Mouse (Mus musculus): ENCODE data around the gene Snph. TPM values are rescaled to one million over a fixed set of nuclear protein-coding genes. Genes with fewer than 3 reads are reported as not detected.
A peak's percentile ranks its signal among the peaks of the same experiment; 100 is the strongest.

The Snph gene
- polyA plus RNA-seq, 1 experiment from 2014 or later: 0.58 TPM

- Histone ChIP-seq H3K4me2 (replicated peaks; ENCODE audit: low read depth, low read length) (no peak overlapping the region), H3K4me1 (ENCODE audit: control insufficient read depth, insufficient read depth, low read length) (no peaks in the 10 kb centered on the region), H3K36me3 (ENCODE audit: control insufficient read depth, insufficient read depth, low read length) (no peaks in the 10 kb centered on the region), H3K9me3 (ENCODE audit: control insufficient read depth, low read length) (no peaks in the 10 kb centered on the region), H3K9ac (ENCODE audit: low read depth, low read length) (no peak overlapping the region), H3K4me3 (ENCODE audit: low read length) (no peak overlapping the region), H3K27ac (ENCODE audit: low read depth, low read length) (peak overlapping the region; percentile 37; the same call in 1 of the 2 replicates), H3K27me3 (ENCODE audit: control insufficient read depth, insufficient read depth, low read length) (no peaks in the 10 kb centered on the region)
- ATAC-seq (ENCODE audit: low FRiP score, low TSS enrichment): peak; percentile 92
- WGBS: 17% methylated on average over 3 of the region's 3 CpGs
Measured at GRCm38 (mm10) chr2:151609974-151610373, 22.4 kb downstream of the Snph start.

- Histone ChIP-seq H3K4me3 (ENCODE audit: low read length) (no peak overlapping the region), H3K27ac (ENCODE audit: low read depth, low read length) (no peak overlapping the region), H3K9ac (ENCODE audit: low read depth, low read length) (no peak overlapping the region), H3K9me3 (ENCODE audit: control insufficient read depth, low read length) (no peaks in the 10 kb centered on the region), H3K27me3 (ENCODE audit: control insufficient read depth, insufficient read depth, low read length) (no peaks in the 10 kb centered on the region), H3K36me3 (ENCODE audit: control insufficient read depth, insufficient read depth, low read length) (no peaks in the 10 kb centered on the region), H3K4me2 (replicated peaks; ENCODE audit: low read depth, low read length) (no peak overlapping the region), H3K4me1 (ENCODE audit: control insufficient read depth, insufficient read depth, low read length) (no peaks in the 10 kb centered on the region)
- ATAC-seq (ENCODE audit: low FRiP score, low TSS enrichment): no peak
- 76% methylated on average over 1 of the region's 1 CpGs for WGBS
Measured at GRCm38 (mm10) chr2:151608435-151608834, 24.0 kb downstream of the Snph start.

GRCm38 (mm10) chr2:151605437-151605987 lies 26.9 kb downstream of the Snph start:
- WGBS: 56% methylated on average over 11 of the region's 11 CpGs
- Histone ChIP-seq H3K9ac (ENCODE audit: low read depth, low read length) (no peak overlapping the region), H3K9me3 (ENCODE audit: control insufficient read depth, low read length) (no peaks in the 10 kb centered on the region), H3K4me3 (ENCODE audit: low read length) (no peak overlapping the region), H3K4me1 (ENCODE audit: control insufficient read depth, insufficient read depth, low read length) (no peaks in the 10 kb centered on the region), H3K36me3 (ENCODE audit: control insufficient read depth, insufficient read depth, low read length) (no peaks in the 10 kb centered on the region), H3K27me3 (ENCODE audit: control insufficient read depth, insufficient read depth, low read length) (no peaks in the 10 kb centered on the region), H3K27ac (ENCODE audit: low read depth, low read length) (no peak overlapping the region), H3K4me2 (replicated peaks; ENCODE audit: low read depth, low read length) (no peak overlapping the region)
- no peak for ATAC-seq (ENCODE audit: low FRiP score, low TSS enrichment)

GRCm38 (mm10) chr2:151603630-151604029 lies 28.8 kb downstream of the Snph start:
- Histone ChIP-seq H3K9me3 (ENCODE audit: control insufficient read depth, low read length) (no peaks in the 10 kb centered on the region), H3K4me3 (ENCODE audit: low read length) (no peak overlapping the region)
- WGBS: 23% methylated on average over 4 of the region's 4 CpGs

GRCm38 (mm10) chr2:151602106-151602505 lies 30.3 kb downstream of the Snph start:
- no peak for ATAC-seq (ENCODE audit: low FRiP score, low TSS enrichment)
- no peaks in the 10 kb centered on the region for H3K9me3 ChIP-seq (ENCODE audit: control insufficient read depth, low read length)
- no peaks in the 10 kb centered on the region for H3K4me1 ChIP-seq (ENCODE audit: control insufficient read depth, insufficient read depth, low read length)
- WGBS: 81% methylated on average over 4 of the region's 4 CpGs
- no peak overlapping the region for H3K9ac ChIP-seq (ENCODE audit: low read depth, low read length)
- no peaks in the 10 kb centered on the region for H3K36me3 ChIP-seq (ENCODE audit: control insufficient read depth, insufficient read depth, low read length)
- no peak overlapping the region for H3K27ac ChIP-seq (ENCODE audit: low read depth, low read length)
- H3K4me2 ChIP-seq (replicated peaks; ENCODE audit: low read depth, low read length): no peak overlapping the region
- no peaks in the 10 kb centered on the region for H3K27me3 ChIP-seq (ENCODE audit: control insufficient read depth, insufficient read depth, low read length)
- H3K4me3 ChIP-seq (ENCODE audit: low read length): no peak overlapping the region

More at GRCm38 (mm10) chr2:151603630-151604029, 28.8 kb downstream of the Snph start:
- Histone ChIP-seq H3K27ac (ENCODE audit: low read depth, low read length) (no peak overlapping the region), H3K9ac (ENCODE audit: low read depth, low read length) (no peak overlapping the region), H3K4me2 (replicated peaks; ENCODE audit: low read depth, low read length) (no peak overlapping the region), H3K27me3 (ENCODE audit: control insufficient read depth, insufficient read depth, low read length) (no peaks in the 10 kb centered on the region), H3K36me3 (ENCODE audit: control insufficient read depth, insufficient read depth, low read length) (no peaks in the 10 kb centered on the region), H3K4me1 (ENCODE audit: control insufficient read depth, insufficient read depth, low read length) (no peaks in the 10 kb centered on the region)
- ATAC-seq (ENCODE audit: low FRiP score, low TSS enrichment): no peak; the same call in 1 of the 2 replicates

- whole genome bisulfite sequencing: 68% methylated on average over 2 of the region's 2 CpGs
- no peak overlapping the region for H3K9ac ChIP-seq (ENCODE audit: low read depth, low read length)
- no peaks in the 10 kb centered on the region for H3K36me3 ChIP-seq (ENCODE audit: control insufficient read depth, insufficient read depth, low read length)
- no peak overlapping the region for H3K4me2 ChIP-seq (replicated peaks; ENCODE audit: low read depth, low read length)
- H3K4me1 ChIP-seq (ENCODE audit: control insufficient read depth, insufficient read depth, low read length): no peaks in the 10 kb centered on the region
- ATAC-seq (ENCODE audit: low FRiP score, low TSS enrichment): no peak
- H3K27me3 ChIP-seq (ENCODE audit: control insufficient read depth, insufficient read depth, low read length): no peaks in the 10 kb centered on the region
- H3K9me3 ChIP-seq (ENCODE audit: control insufficient read depth, low read length): no peaks in the 10 kb centered on the region
- H3K4me3 ChIP-seq (ENCODE audit: low read length): no peak overlapping the region
- H3K27ac ChIP-seq (ENCODE audit: low read depth, low read length): no peak overlapping the region
Measured at GRCm38 (mm10) chr2:151598068-151598467, 34.3 kb downstream of the Snph start.

GRCm38 (mm10) chr2:151587306-151587705 lies 45.1 kb downstream of the Snph start:
- Histone ChIP-seq H3K4me1 (ENCODE audit: control insufficient read depth, insufficient read depth, low read length) (no peaks in the 10 kb centered on the region), H3K9ac (ENCODE audit: low read depth, low read length) (no peak overlapping the region), H3K36me3 (ENCODE audit: control insufficient read depth, insufficient read depth, low read length) (no peaks in the 10 kb centered on the region), H3K4me3 (ENCODE audit: low read length) (no peak overlapping the region), H3K27ac (ENCODE audit: low read depth, low read length) (no peak overlapping the region), H3K9me3 (ENCODE audit: control insufficient read depth, low read length) (no peaks in the 10 kb centered on the region), H3K4me2 (replicated peaks; ENCODE audit: low read depth, low read length) (no peak overlapping the region), H3K27me3 (ENCODE audit: control insufficient read depth, insufficient read depth, low read length) (no peaks in the 10 kb centered on the region)
- 66% methylated on average over 9 of the region's 9 CpGs for WGBS
- ATAC-seq (ENCODE audit: low FRiP score, low TSS enrichment): no peak

GRCm38 (mm10) chr2:151586807-151587206 lies 45.6 kb downstream of the Snph start:
- Histone ChIP-seq H3K27me3 (ENCODE audit: control insufficient read depth, insufficient read depth, low read length) (no peaks in the 10 kb centered on the region), H3K27ac (ENCODE audit: low read depth, low read length) (no peak overlapping the region), H3K9me3 (ENCODE audit: control insufficient read depth, low read length) (no peaks in the 10 kb centered on the region), H3K4me2 (replicated peaks; ENCODE audit: low read depth, low read length) (no peak overlapping the region), H3K9ac (ENCODE audit: low read depth, low read length) (no peak overlapping the region), H3K4me3 (ENCODE audit: low read length) (no peak overlapping the region), H3K4me1 (ENCODE audit: control insufficient read depth, insufficient read depth, low read length) (no peaks in the 10 kb centered on the region), H3K36me3 (ENCODE audit: control insufficient read depth, insufficient read depth, low read length) (no peaks in the 10 kb centered on the region)
- WGBS: 88% methylated on average over 1 of the region's 1 CpGs
- no peak for ATAC-seq (ENCODE audit: low FRiP score, low TSS enrichment)

- Histone ChIP-seq H3K4me1 (ENCODE audit: control insufficient read depth, insufficient read depth, low read length) (no peaks in the 10 kb centered on the region), H3K27me3 (ENCODE audit: control insufficient read depth, insufficient read depth, low read length) (no peaks in the 10 kb centered on the region), H3K9ac (ENCODE audit: low read depth, low read length) (no peak overlapping the region), H3K4me2 (replicated peaks; ENCODE audit: low read depth, low read length) (no peak overlapping the region), H3K36me3 (ENCODE audit: control insufficient read depth, insufficient read depth, low read length) (no peaks in the 10 kb centered on the region), H3K9me3 (ENCODE audit: control insufficient read depth, low read length) (no peaks in the 10 kb centered on the region), H3K4me3 (ENCODE audit: low read length) (no peak overlapping the region), H3K27ac (ENCODE audit: low read depth, low read length) (no peak overlapping the region)
- WGBS: 47% methylated on average over 3 of the region's 3 CpGs
- ATAC-seq (ENCODE audit: low FRiP score, low TSS enrichment): no peak
Measured at GRCm38 (mm10) chr2:151585934-151586333, 46.5 kb downstream of the Snph start.
